Mouse (Mus musculus): ENCODE measurements around the gene Tdp1. TPM values are rescaled to one million over a fixed set of nuclear protein-coding genes. Genes with fewer than 3 reads are reported as not detected.
"Not testable (repeated sequence)": the region's sequence is repeated elsewhere in the genome, so short reads cannot be mapped to it uniquely, and the experiment has no call there.

The Tdp1 gene
- total RNA-seq, 1 experiment from 2014 or later: 25.4 TPM

GRCm38 (mm10) chr12:99940704-99941103, 56.4 kb downstream of the Tdp1 start:
- ATAC-seq (replicated peaks; ENCODE audit: low read depth, poor library complexity, severe bottlenecking): no peak

GRCm38 (mm10) chr12:99942441-99942840, 58.1 kb downstream of the Tdp1 start:
- peak; percentile 91 for ATAC-seq (replicated peaks; ENCODE audit: low read depth, poor library complexity, severe bottlenecking)

GRCm38 (mm10) chr12:99952928-99953327, 68.6 kb downstream of the Tdp1 start:
- ATAC-seq (replicated peaks; ENCODE audit: low read depth, poor library complexity, severe bottlenecking): peak; percentile 50; the same call in 1 of the 2 replicates

- ATAC-seq (replicated peaks; ENCODE audit: low read depth, poor library complexity, severe bottlenecking): peak; percentile 86
These were observed 72.1 kb downstream of the Tdp1 start for GRCm38 (mm10) chr12:99956411-99956810.

GRCm38 (mm10) chr12:99958068-99959060, 74.0 kb downstream of the Tdp1 start:
- ATAC-seq (replicated peaks; ENCODE audit: low read depth, poor library complexity, severe bottlenecking): no peak

GRCm38 (mm10) chr12:99959291-99959690, 75.0 kb downstream of the Tdp1 start:
- ATAC-seq (replicated peaks; ENCODE audit: low read depth, poor library complexity, severe bottlenecking): no peak

GRCm38 (mm10) chr12:99959930-99960329, 75.6 kb downstream of the Tdp1 start:
- no peak for ATAC-seq (replicated peaks; ENCODE audit: low read depth, poor library complexity, severe bottlenecking)

GRCm38 (mm10) chr12:99960675-99961074, 76.4 kb downstream of the Tdp1 start:
- ATAC-seq (replicated peaks; ENCODE audit: low read depth, poor library complexity, severe bottlenecking): no peak

GRCm38 (mm10) chr12:99964301-99965202, 80.2 kb downstream of the Tdp1 start, which contains the start of gene Kcnk13:
Gene Kcnk13 (plus strand): TSS chr12:99964499.
- peak; percentile 72 for ATAC-seq (replicated peaks; ENCODE audit: low read depth, poor library complexity, severe bottlenecking)

- ATAC-seq (replicated peaks; ENCODE audit: low read depth, poor library complexity, severe bottlenecking): peak; percentile 45
These were observed 81.1 kb downstream of the Tdp1 start for GRCm38 (mm10) chr12:99965203-99966115.

- ATAC-seq (replicated peaks; ENCODE audit: low read depth, poor library complexity, severe bottlenecking): no peak
These were observed 81.9 kb downstream of the Tdp1 start for GRCm38 (mm10) chr12:99966116-99966770.

- peak; percentile 59 for ATAC-seq (replicated peaks; ENCODE audit: low read depth, poor library complexity, severe bottlenecking)
These were observed 82.6 kb downstream of the Tdp1 start for GRCm38 (mm10) chr12:99966881-99967363.

GRCm38 (mm10) chr12:99969906-99970305, 85.6 kb downstream of the Tdp1 start:
- ATAC-seq (replicated peaks; ENCODE audit: low read depth, poor library complexity, severe bottlenecking): no peak

- not testable (repeated sequence) for ATAC-seq (replicated peaks; ENCODE audit: low read depth, poor library complexity, severe bottlenecking)
These were observed 87.0 kb downstream of the Tdp1 start for GRCm38 (mm10) chr12:99971205-99971894.

- no peak for ATAC-seq (replicated peaks; ENCODE audit: low read depth, poor library complexity, severe bottlenecking)
These were observed 88.5 kb downstream of the Tdp1 start for GRCm38 (mm10) chr12:99972825-99973224.

- no peak for ATAC-seq (replicated peaks; ENCODE audit: low read depth, poor library complexity, severe bottlenecking)
These were observed 89.3 kb downstream of the Tdp1 start for GRCm38 (mm10) chr12:99973659-99974058.

- 0 out of 2 replicates have a peak, but pooled peaks have one; percentile 32 for ATAC-seq (replicated peaks; ENCODE audit: low read depth, poor library complexity, severe bottlenecking)
These were observed 95.2 kb downstream of the Tdp1 start for GRCm38 (mm10) chr12:99979541-99979940.

- ATAC-seq (replicated peaks; ENCODE audit: low read depth, poor library complexity, severe bottlenecking): peak; percentile 82
These were observed 102.5 kb downstream of the Tdp1 start for GRCm38 (mm10) chr12:99986797-99987196.

All from common myeloid progenitor, adult 5-6 weeks (primary cell).